Mouse (Mus musculus): ENCODE measurements around the gene Gtf3a. TPM values are rescaled to one million over a fixed set of nuclear protein-coding genes. Genes with fewer than 3 reads are reported as not detected.
A peak's percentile ranks its signal among the peaks of the same experiment; 100 is the strongest.
"Not testable (repeated sequence)": the region's sequence is repeated elsewhere in the genome, so short reads cannot be mapped to it uniquely, and the experiment has no call there.

The Gtf3a gene
- polyA plus RNA-seq, 1 experiment: 55.2 TPM

GRCm38 (mm10) chr5:146933466-146933865, 15.0 kb upstream of the Gtf3a start:
- no peak for DNase-seq (ENCODE audit: extremely low spot score in 1 of 2, low spot score in 1 of 2)

GRCm38 (mm10) chr5:146937541-146938503, 10.6 kb upstream of the Gtf3a start:
- DNase-seq (ENCODE audit: extremely low spot score in 1 of 2, low spot score in 1 of 2): no peak

- no peak for DNase-seq (ENCODE audit: extremely low spot score in 1 of 2, low spot score in 1 of 2)
Measured at GRCm38 (mm10) chr5:146939109-146939796, 9.2 kb upstream of the Gtf3a start.

GRCm38 (mm10) chr5:146940219-146940618, 8.2 kb upstream of the Gtf3a start:
- DNase-seq (ENCODE audit: extremely low spot score in 1 of 2, low spot score in 1 of 2): peak in 1 of 2 experiments; percentile 67

- DNase-seq (ENCODE audit: extremely low spot score in 1 of 2, low spot score in 1 of 2): not testable (repeated sequence)
Measured at GRCm38 (mm10) chr5:146941939-146942338, 6.5 kb upstream of the Gtf3a start.

- no peak for DNase-seq (ENCODE audit: extremely low spot score in 1 of 2, low spot score in 1 of 2)
Measured at GRCm38 (mm10) chr5:146942965-146943364, 5.5 kb upstream of the Gtf3a start.

GRCm38 (mm10) chr5:146944568-146944967, 3.9 kb upstream of the Gtf3a start:
- no peak for DNase-seq (ENCODE audit: extremely low spot score in 1 of 2, low spot score in 1 of 2)

- no peak for DNase-seq (ENCODE audit: extremely low spot score in 1 of 2, low spot score in 1 of 2)
Measured at GRCm38 (mm10) chr5:146946682-146947081, 1.8 kb upstream of the Gtf3a start.

- no peak for DNase-seq (ENCODE audit: extremely low spot score in 1 of 2, low spot score in 1 of 2)
Measured at GRCm38 (mm10) chr5:146947497-146947896, 960 bp upstream of the Gtf3a start.

- DNase-seq (ENCODE audit: extremely low spot score in 1 of 2, low spot score in 1 of 2): no peak
Measured at GRCm38 (mm10) chr5:146948041-146948507, 383 bp upstream of the Gtf3a start.

- no peak for DNase-seq (ENCODE audit: extremely low spot score in 1 of 2, low spot score in 1 of 2)
Measured at GRCm38 (mm10) chr5:146954576-146954975, 6.1 kb downstream of the Gtf3a start.

GRCm38 (mm10) chr5:146955651-146956050, 7.2 kb downstream of the Gtf3a start:
- DNase-seq (ENCODE audit: extremely low spot score in 1 of 2, low spot score in 1 of 2): no peak

- no peak for DNase-seq (ENCODE audit: extremely low spot score in 1 of 2, low spot score in 1 of 2)
Measured at GRCm38 (mm10) chr5:146956678-146957077, 8.2 kb downstream of the Gtf3a start.

- peak; percentile 49 to 86 for DNase-seq (ENCODE audit: extremely low spot score in 1 of 2, low spot score in 1 of 2)
Measured at GRCm38 (mm10) chr5:146963118-146963936, 14.9 kb downstream of the Gtf3a start, which contains the start of gene Mtif3. Gene Mtif3, minus strand, starts transcription at chr5:146963800.

- DNase-seq (ENCODE audit: extremely low spot score in 1 of 2, low spot score in 1 of 2): no peak
Measured at GRCm38 (mm10) chr5:146963937-146964278, 15.5 kb downstream of the Gtf3a start.

GRCm38 (mm10) chr5:146968695-146969393, 20.4 kb downstream of the Gtf3a start:
- no peak for DNase-seq (ENCODE audit: extremely low spot score in 1 of 2, low spot score in 1 of 2)

- DNase-seq (ENCODE audit: extremely low spot score in 1 of 2, low spot score in 1 of 2): no peak
Measured at GRCm38 (mm10) chr5:146971776-146972561, 23.5 kb downstream of the Gtf3a start.

- no peak for DNase-seq (ENCODE audit: extremely low spot score in 1 of 2, low spot score in 1 of 2)
Measured at GRCm38 (mm10) chr5:146973353-146973752, 24.9 kb downstream of the Gtf3a start.

Data from frontal cortex, adult 2 months (tissue).